Mouse (Mus musculus): ENCODE results near the gene Scarf1. TPM values are rescaled to one million over a fixed set of nuclear protein-coding genes. Genes with fewer than 3 reads are reported as not detected.
A peak's percentile ranks its signal among the peaks of the same experiment; 100 is the strongest.

The Scarf1 gene
- polyA plus RNA-seq, 1 experiment, result 3.4 TPM

DNA sequence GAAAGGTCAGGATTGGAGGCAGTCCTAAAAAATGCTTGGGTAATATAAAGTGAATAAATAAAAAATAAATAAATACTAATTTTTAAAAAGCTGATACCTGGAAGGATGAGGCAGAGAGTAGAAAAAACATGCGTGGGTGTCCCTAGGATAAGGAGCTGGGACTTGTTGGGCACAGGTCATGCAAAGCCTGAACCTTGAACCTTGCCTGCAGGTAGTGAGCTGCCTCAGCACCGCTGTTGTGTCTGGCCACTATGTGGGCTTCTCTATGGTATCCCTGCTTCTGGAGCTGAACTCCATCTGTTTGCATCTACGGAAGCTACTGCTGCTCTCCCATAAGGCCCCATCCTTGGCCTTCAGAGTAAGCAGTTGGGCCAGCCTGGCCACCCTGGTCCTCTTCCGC lies 44.1 kb upstream of the Scarf1 start:
- Histone ChIP-seq H3K4me1 (ENCODE audit: control insufficient read depth, insufficient read depth, low read length) (no peaks in the 10 kb centered on the region), H3K27me3 (ENCODE audit: control insufficient read depth, insufficient read depth, low read length) (no peaks in the 10 kb centered on the region), H3K27ac (ENCODE audit: insufficient read depth, low read length) (no peak overlapping the region), H3K4me3 (replicated peaks; ENCODE audit: insufficient read depth, low read depth, low read length) (no peak overlapping the region)
- WGBS, result 62% methylated on average over 4 of the region's 4 CpGs
- no peak for TF ChIP-seq POLR2A (IDR thresholded peaks at IDR 0.05; ENCODE audit: borderline replicate concordance, insufficient read depth, low read length)
- TF ChIP-seq CTCF (IDR thresholded peaks at IDR 0.05; ENCODE audit: borderline replicate concordance, insufficient read depth, low read depth, low read length), result no peak
- no peak for DNase-seq

DNA sequence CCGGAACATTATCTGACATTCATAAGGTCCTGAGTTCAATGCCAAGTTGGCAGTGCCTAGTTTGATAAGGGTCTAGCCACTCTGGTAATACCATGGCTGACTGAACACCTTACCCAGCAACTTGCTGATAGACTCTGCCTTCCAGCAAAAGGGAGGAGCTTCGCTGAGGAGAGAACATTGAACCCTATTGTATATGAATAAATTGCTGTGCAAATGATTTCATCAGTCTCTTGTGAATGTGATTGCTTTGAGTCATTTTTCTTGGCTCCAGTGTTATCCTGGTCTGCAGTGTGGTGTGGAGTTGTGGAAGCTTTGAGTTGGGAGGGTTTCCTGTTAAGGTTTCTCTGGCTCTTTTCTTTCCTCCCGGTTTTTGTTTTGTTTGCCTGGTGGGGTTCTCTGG lies 42.7 kb upstream of the Scarf1 start:
- no peak for DNase-seq
- TF ChIP-seq POLR2A (IDR thresholded peaks at IDR 0.05; ENCODE audit: borderline replicate concordance, insufficient read depth, low read length), result no peak
- no peak for TF ChIP-seq CTCF (IDR thresholded peaks at IDR 0.05; ENCODE audit: borderline replicate concordance, insufficient read depth, low read depth, low read length)
- H3K4me1 ChIP-seq (ENCODE audit: control insufficient read depth, insufficient read depth, low read length), result no peaks in the 10 kb centered on the region
- 80% methylated on average over 3 of the region's 3 CpGs for WGBS
- H3K27me3 ChIP-seq (ENCODE audit: control insufficient read depth, insufficient read depth, low read length), result no peaks in the 10 kb centered on the region
- no peak overlapping the region for H3K4me3 ChIP-seq (replicated peaks; ENCODE audit: insufficient read depth, low read depth, low read length)
- no peak overlapping the region for H3K27ac ChIP-seq (ENCODE audit: insufficient read depth, low read length)

DNA sequence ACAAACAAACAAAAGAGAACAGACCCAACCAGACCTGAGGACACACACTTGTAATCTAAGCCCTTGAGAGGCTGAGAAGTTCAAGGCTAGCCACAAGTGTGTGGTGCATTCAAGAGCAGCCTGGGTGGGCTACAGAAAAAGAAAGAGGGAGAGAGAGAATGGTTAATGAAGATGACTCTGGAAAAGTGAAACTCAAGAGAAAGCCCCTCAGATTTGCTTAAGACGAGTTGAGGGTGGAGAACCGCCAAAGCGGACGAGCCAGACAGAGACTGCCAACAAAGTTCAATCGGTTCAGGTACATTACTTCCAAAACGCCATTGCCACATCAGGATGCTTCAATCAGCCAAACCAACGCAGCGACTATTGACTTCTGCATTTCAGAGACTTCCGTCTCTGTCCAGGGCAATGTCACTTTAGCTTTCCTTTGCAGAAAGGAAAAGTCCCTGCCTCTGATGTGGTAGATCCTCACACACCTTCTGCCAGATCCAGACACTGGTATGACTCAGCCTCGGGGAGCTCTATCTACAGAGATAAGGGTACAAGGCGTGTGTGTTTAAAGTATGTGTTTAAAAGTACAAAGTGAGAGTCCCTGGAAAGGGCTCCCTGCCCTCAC lies 40.8 kb upstream of the Scarf1 start:
- Histone ChIP-seq H3K27me3 (ENCODE audit: control insufficient read depth, insufficient read depth, low read length) (no peaks in the 10 kb centered on the region), H3K27ac (ENCODE audit: insufficient read depth, low read length) (no peak overlapping the region), H3K4me1 (ENCODE audit: control insufficient read depth, insufficient read depth, low read length) (no peaks in the 10 kb centered on the region), H3K4me3 (replicated peaks; ENCODE audit: insufficient read depth, low read depth, low read length) (no peak overlapping the region)
- TF ChIP-seq CTCF (IDR thresholded peaks at IDR 0.05; ENCODE audit: borderline replicate concordance, insufficient read depth, low read depth, low read length) (no peak), POLR2A (IDR thresholded peaks at IDR 0.05; ENCODE audit: borderline replicate concordance, insufficient read depth, low read length) (no peak)
- no peak for DNase-seq
- 80% methylated on average over 11 of the region's 11 CpGs for WGBS

DNA sequence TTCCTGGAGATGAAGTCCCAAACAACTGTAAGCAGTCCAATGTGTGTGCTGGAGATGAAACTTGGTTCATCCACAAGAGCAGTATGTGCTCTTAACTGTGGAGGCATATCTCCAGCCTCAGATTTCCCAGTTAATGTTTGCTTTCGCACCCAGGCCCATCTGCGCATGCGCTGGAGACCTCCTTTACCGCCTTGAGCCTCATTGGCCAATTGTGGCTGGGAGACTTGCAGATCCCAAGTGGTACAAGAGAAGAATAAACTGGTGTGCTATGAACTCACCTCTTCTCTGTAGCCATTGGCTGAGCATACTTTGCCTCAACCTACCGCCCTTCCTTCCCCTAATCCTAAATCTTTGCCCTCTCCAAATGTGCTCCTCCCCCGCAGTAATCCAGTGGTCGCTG lies 40.0 kb upstream of the Scarf1 start:
- DNase-seq, result no peak
- WGBS, result 60% methylated on average over 7 of the region's 7 CpGs
- Histone ChIP-seq H3K4me1 (ENCODE audit: control insufficient read depth, insufficient read depth, low read length) (no peaks in the 10 kb centered on the region), H3K27ac (ENCODE audit: insufficient read depth, low read length) (no peak overlapping the region), H3K4me3 (replicated peaks; ENCODE audit: insufficient read depth, low read depth, low read length) (no peak overlapping the region), H3K27me3 (ENCODE audit: control insufficient read depth, insufficient read depth, low read length) (no peaks in the 10 kb centered on the region)
- TF ChIP-seq CTCF (IDR thresholded peaks at IDR 0.05; ENCODE audit: borderline replicate concordance, insufficient read depth, low read depth, low read length) (no peak), POLR2A (IDR thresholded peaks at IDR 0.05; ENCODE audit: borderline replicate concordance, insufficient read depth, low read length) (no peak)

DNA sequence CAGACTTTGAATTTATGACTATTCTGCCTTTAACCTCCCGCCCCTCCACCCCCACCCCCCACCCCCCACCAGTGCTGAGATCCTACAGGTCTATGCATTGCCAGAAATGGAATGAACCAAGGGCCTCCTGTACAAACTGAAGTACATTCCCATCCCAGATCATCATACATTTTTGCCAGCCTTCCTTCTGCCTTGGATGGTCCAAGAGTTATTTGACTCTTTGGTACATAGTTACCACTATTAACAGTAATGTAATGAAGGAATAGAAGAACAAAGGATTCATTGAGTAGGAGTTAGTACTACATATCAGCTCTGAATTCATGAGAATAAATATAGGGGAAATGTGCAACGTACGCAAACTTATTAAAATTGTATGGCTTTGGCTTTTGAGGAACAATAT lies 27.1 kb upstream of the Scarf1 start:
- TF ChIP-seq CTCF (IDR thresholded peaks at IDR 0.05; ENCODE audit: borderline replicate concordance, insufficient read depth, low read depth, low read length), result no peak
- no peak for TF ChIP-seq POLR2A (IDR thresholded peaks at IDR 0.05; ENCODE audit: borderline replicate concordance, insufficient read depth, low read length)
- Histone ChIP-seq H3K4me1 (ENCODE audit: control insufficient read depth, insufficient read depth, low read length) (peaks cover 4% of the 10 kb centered on the region; the same call in 1 of the 2 replicates), H3K4me3 (replicated peaks; ENCODE audit: insufficient read depth, low read depth, low read length) (no peak overlapping the region), H3K27me3 (ENCODE audit: control insufficient read depth, insufficient read depth, low read length) (no peaks in the 10 kb centered on the region), H3K27ac (ENCODE audit: insufficient read depth, low read length) (no peak overlapping the region)
- DNase-seq, result no peak
- 24% methylated on average over 3 of the region's 3 CpGs for WGBS

DNA sequence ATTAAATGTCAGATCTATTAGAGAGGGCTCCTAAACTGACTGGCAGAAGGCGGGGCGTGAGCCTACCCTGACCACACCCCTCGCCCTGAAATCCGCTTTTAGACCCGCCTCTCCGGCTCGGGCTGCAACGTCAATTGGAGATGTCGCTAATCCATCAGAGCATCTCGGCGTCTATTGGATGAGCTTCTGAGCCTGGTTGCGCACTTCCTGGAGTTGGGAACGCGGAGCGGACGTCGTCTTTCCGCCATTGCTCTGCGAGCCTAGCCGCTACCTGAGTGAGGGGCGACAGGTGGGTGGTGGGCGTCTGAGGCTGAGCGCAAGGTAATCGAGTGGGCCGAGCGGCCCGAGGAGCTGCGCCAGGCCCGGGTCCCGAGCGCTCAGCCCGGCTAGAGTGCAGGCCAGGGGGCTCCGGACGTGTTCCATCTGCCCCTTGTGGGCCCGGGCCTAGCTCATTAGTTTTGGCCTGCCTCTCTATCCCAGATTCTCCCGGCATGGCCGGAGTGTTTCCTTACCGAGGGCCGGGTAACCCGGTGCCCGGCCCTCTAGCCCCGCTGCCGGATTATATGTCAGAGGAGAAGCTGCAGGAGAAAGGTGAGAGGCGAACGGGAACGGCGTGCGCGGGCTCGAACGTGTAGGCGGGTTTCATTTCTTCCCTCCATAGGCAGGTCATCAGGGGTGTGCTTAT lies 26.6 kb upstream of the Scarf1 start, which contains the start of gene Prpf8:
TSS of gene Prpf8 (plus strand) at position 216 of the 685 bp plus-strand sequence.
- no peaks in the 10 kb centered on the region for H3K27me3 ChIP-seq (ENCODE audit: control insufficient read depth, insufficient read depth, low read length)
- TF ChIP-seq CTCF (IDR thresholded peaks at IDR 0.05; ENCODE audit: borderline replicate concordance, insufficient read depth, low read depth, low read length) (no peak), POLR2A (IDR thresholded peaks at IDR 0.05; ENCODE audit: borderline replicate concordance, insufficient read depth, low read length) (peak; percentile 79)
- DNase-seq, result peak; percentile 98 to 99
- H3K4me3 ChIP-seq (replicated peaks; ENCODE audit: insufficient read depth, low read depth, low read length), result peak within 1 kb of the TSS; percentile 77
- H3K27ac ChIP-seq (ENCODE audit: insufficient read depth, low read length), result peak within 1 kb of the TSS; percentile 91
- peaks cover 4% of the 10 kb centered on the region; the same call in 1 of the 2 replicates for H3K4me1 ChIP-seq (ENCODE audit: control insufficient read depth, insufficient read depth, low read length)
- WGBS, result under 1% methylated on average over 52 of the region's 52 CpGs

DNA sequence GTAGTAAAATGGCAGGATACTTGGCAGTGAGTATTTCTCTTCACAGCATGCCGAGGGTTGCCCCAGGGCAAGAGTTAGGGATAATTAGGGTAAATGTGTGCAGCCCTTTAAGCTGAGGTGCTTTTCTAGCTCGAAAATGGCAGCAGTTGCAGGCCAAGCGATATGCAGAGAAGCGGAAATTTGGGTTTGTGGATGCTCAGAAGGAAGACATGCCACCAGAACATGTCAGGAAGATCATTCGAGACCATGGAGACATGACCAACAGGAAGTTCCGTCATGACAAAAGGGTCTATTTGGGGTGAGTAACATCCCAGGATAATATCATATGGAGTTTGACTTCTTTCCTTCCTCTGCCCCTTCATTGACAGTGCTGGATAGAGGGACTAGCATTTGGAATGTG lies 25.8 kb upstream of the Scarf1 start:
- TF ChIP-seq POLR2A (IDR thresholded peaks at IDR 0.05; ENCODE audit: borderline replicate concordance, insufficient read depth, low read length) (no peak), CTCF (IDR thresholded peaks at IDR 0.05; ENCODE audit: borderline replicate concordance, insufficient read depth, low read depth, low read length) (no peak)
- Histone ChIP-seq H3K27me3 (ENCODE audit: control insufficient read depth, insufficient read depth, low read length) (no peaks in the 10 kb centered on the region), H3K4me1 (ENCODE audit: control insufficient read depth, insufficient read depth, low read length) (peaks cover 4% of the 10 kb centered on the region; the same call in 1 of the 2 replicates), H3K4me3 (replicated peaks; ENCODE audit: insufficient read depth, low read depth, low read length) (peak overlapping the region; percentile 77), H3K27ac (ENCODE audit: insufficient read depth, low read length) (no peak overlapping the region)
- whole genome bisulfite sequencing, result 36% methylated on average over 6 of the region's 6 CpGs
- no peak for DNase-seq

Measured in cerebellum, adult 2 months (tissue).